Mouse (Mus musculus) liver, adult (tissue): ENCODE results near the gene Elfn1.

Source experiments
- GATA4 ChIP-seq: IDR thresholded peaks from 2 replicates; pipeline ENCODE4 v1.6.1; 2014; ENCODE audit warnings: mild to moderate bottlenecking, low read length; ENCODE audit not compliant: insufficient replicate concordance

Gene Elfn1

DNA sequence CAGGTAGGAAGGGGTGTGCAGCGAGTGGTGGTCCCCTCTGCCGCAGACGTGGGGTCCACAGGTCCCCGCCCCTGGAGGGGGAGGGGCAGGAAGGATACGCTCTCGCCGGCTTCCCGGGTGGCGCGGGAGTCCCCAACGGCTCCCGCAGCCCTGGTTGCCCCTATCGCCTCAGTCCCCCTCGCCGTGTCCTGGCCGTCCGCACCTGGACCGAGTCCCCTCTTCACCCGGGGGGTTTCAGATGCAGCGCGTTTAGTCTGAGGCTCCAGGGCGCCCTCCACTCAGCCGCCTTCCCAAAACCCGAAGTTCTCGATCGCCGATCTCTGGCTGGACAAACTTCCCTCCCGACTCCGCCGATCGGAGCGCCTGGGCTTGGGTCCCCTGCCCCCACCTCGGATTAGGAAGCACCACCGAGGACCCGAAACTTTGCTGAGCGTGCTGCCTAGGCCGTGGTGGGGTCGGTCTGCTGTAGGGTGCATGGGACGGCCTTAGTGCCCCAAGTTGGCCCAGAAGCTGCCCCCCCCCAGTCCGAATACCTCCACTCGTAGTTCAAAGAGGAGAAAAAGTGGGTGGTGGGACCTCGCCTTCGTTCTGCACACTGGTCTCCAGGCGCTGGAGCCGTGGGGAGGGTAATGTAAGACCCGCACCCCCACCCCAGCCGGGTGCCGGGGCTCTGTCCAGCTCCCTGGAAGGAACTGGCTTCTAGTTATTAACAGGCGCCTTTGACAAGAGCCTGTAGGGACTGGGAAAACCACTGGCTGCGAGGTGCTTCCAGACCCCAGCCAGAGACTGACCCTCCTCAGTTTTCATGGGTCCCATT is 1.3 kb downstream of the Elfn1 start:
- no peak for TF ChIP-seq GATA4

DNA sequence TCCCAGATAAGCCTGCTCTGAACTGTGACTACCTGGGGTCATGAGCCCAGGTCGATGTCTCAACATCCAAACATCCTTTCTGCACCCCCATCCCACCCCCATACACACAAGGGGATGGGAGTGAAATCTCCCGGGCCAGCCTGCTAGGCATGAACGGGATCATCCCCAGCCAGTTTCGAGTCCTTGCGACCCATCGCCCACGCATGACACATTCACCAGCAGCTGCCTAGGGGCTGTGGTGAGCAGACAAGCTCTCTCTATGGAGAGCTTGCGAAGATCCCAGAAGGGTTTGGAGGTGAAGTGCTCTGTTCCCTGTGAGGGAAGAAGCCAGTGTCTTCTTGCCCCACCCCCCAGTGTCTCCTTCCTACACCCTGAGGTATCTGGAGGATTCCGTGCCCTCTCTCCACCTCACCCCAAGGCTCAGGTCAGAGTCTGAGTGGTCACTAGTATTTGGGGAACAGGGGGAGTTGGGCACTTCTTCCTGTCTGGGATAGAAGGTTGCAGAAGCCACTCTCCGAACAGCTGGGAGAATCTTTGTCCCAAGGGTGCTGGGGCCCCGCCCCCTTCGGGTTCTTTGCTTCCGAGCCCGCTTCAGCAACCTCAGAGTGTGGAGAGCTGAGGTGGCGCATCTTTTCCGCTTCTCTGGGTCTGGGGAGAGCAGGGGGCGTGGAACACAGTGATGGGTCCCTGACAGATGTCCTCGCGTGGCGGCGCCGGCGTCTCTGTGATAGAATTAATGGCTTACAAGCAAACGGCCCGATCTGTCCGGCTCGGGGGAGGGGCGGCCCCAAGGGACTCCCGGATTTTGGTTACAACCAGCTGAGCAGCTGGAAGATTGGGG is 2.2 kb downstream of the Elfn1 start:
- TF ChIP-seq GATA4 = no peak

DNA sequence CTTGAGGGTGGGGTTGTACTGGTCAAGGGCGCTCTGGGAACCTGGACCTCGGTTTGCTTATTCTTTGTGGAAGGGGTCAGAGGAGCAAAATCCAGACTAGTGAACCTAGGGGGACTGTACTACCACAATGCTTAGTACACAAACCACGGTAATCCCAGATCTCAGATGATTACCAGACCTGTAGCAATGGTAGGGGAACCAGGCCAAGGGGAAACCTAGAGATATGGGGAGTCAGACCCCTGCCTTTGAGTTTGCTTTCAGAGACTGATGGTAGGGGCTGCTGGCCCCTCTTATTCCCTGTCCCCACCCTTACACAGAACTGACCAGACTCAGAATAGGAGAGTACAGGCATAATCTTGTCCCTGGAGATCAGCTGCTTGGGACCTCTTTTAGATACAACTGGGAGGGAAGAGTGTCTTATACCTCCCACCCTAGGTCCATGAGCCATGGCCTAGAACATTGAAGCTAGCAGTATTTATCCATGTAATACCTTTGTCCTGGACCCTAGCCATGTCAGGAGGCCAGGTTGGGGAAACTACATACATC is 3.1 kb downstream of the Elfn1 start:
- TF ChIP-seq GATA4 = no peak

DNA sequence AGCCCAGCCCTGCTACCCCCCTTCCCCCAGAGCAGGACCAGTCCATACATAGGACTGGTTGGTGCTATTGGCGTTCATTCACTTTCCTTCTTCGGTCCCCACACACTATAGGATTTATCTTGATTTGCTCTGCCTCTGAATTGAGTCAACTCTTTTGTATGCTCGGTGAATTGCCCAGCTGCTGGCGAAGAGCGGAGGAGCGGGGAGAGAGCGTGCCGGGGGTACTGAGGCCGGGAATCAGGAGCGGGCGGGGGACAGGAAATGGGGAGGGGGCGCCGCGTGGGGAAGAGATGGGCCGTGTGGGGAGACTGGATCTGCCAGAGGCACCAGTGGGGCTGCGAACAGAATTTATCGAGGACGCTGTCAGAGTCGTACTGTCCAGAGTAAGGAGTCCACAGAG is 3.8 kb downstream of the Elfn1 start:
- no peak for TF ChIP-seq GATA4

DNA sequence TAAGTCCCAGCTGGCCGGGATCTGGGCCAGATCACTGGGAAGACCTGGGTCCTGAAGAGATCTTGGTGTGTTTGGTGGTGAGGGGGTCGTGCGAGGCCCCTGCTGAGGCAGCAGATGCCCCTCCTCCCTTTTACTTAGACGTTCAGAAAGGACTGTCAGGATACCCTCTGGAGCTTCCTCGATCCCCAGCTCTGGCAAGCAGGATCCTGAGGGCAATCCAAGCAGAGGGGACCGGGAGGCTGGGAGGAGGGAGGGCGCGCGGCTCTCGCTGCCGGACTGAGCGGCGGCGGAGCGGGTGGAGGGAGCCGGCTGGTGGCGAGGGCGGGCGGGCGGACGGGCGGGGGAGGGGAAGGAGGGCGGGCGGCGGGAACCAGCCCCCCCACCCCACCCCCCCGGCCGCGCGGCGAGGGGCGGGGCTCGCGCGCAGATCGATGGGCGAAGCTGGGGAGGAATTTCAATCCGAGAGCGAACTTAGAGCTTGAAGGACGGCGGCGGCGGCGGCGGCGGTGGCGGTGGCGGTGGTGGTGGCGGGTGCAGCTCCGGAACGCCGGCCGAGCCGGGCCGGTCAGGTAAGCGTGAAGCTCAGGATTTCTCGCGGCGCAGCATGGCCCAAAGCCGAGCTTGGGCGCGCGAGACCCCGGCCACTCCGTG is 4.5 kb downstream of the Elfn1 start:
- TF ChIP-seq GATA4 = no peak

DNA sequence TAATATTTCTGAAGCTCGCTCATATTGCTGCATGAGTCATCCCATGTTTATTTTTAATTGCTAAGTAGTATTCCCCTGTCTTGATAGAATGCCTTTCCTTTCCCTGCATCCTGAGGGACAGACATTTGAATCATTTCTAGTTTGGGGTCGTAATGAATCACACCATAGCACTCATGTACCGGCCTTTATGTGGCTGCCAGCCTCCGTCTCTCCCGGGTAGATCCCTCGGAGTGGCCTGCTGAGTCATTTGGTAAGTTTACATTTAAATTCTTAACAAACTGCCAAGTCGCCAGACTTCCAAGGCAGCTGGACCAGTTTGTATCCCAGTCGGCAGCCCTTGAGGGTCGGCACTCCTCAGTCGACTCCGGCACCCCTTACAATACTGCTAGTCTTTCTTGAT is 13.9 kb downstream of the Elfn1 start:
- no peak for TF ChIP-seq GATA4

DNA sequence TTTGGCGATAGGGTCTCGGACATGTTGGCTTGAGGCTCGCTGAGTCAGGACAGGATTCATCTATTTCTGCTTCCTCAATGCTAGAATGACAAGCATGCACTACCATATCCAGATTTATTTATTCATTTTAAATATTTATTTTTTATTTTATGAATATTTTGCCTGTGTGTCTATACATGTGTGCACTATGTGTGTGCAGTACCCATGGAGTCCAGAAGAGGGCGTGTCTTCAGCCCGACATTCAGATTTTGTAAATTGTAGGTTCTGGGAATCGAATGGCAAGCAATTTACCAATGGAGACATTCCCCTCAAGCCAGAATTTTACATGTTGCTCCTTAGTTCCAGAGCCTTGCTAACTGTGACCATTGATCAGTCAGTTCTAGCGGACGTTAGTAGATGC is 16.1 kb downstream of the Elfn1 start:
- TF ChIP-seq GATA4 = no peak

DNA sequence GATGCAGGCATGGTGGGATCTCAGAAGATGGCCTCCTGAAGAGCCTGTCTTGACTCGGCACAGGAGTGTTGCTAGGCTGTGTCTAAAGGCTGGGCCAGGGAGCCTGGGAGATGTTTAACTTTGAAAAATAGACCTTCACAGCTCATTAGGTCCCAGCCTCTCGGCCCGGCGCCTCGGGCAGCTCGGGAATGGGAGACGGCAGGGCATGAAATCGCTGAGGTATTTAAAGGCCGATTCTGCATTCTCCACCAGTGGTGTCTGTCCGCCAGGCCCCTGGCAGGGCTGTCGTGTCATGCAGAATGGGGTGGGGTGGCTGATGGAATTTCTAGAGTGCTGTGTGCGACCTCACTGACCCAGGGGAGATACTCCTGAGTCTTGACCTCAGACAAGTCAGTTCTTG is 22.4 kb downstream of the Elfn1 start:
- TF ChIP-seq GATA4 = no peak

DNA sequence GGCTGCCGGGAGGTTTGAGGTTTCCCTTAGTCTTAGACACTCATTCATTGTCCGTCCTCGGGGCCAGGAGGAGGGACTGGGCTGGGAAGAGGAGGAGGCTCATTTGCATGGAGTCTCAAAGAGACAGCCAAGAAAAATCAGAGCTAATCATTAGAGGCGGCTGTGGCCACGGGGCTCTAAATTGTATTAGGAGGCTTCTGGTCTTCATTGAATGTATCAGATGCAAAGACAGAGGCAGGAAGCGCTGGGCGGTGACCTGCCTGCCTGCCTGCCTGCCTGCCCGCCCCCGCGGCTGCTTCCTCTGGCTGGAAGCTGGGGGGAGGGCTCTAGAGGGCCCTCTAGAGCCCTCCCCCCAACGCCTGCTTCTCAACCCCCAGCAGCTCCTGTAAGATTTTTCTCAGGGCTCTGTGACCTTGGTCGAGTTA is 23.2 kb downstream of the Elfn1 start:
- no peak for TF ChIP-seq GATA4

DNA sequence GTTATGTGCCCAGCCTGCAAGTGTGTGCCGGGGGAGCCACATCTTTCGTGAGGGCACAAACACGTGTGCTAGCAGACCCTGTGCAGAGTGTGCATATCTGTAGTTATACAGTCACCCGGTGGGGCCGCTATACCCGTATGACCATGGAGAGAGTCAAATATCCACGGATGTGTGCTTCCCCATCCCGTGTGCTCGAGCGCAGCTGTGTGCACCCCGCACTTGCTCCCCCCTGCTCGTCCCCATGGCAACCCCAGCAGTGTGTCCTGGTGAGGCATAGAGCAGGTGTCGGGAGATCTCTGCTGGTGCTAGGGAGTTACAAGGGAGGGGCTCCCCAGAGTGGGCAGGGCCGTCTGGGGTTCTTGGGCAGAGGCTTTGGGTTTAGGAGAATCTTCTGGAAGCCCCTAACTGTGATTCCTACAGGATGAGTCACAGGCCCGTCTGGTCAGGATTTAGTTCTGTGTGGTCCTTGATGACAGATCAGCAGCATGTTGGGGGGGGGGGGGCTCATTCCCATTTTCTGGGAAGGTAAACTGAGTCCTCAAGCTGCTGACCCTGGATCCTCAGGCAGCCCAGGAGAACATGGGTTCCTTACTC is 24.3 kb downstream of the Elfn1 start:
- TF ChIP-seq GATA4 = no peak

DNA sequence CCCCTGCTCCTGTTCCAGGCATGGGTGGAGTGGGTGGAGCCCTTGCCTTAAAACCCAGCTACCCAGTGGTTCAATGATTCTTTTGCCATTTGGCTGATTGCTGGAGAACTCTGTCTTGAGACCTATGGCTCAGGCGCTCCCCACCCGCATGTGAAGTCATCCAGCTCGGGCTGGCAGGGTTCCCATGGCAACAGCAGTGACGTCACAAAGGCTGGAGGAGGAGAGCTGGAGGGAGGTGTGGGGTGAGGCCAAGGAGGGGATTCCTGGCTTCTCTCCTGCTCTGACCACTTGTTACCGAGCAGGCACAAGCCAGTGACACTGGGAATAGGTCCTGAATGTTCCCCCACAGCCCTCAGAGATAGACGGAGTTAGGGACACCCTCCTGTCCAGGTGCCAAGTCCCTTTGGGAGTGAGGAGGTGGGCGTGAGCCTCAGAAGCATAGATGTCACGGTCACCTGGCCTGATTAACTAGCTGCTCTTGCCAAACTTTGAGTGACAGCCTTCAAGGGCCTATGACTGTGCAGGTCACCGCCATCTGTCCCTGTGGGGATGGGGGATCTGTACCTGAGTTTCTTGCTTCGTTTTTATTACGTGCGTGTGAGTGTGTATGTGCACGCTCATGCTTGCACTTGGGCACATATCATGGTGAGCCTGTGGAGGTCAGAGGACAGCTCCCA is 25.0 kb downstream of the Elfn1 start:
- TF ChIP-seq GATA4 = no peak

DNA sequence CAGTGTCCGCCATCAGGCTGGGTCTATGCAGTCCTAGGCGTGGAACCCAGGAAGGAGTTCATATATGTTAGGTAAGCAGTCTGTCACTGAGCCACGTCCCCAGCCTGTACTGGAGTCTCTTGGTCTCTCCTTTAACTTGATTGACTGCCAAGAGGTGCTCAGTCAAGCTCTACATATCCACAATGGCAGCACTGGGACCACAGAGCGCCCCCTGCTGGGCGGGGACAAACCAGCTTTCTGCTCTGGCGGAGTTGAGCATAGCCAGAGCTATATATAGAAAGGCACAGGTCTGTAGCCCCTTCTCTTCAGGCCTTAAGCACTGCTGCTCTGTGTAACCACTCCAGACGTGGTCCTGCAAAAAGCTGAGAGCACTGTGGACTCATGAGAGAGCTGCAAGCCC is 25.7 kb downstream of the Elfn1 start:
- no peak for TF ChIP-seq GATA4

DNA sequence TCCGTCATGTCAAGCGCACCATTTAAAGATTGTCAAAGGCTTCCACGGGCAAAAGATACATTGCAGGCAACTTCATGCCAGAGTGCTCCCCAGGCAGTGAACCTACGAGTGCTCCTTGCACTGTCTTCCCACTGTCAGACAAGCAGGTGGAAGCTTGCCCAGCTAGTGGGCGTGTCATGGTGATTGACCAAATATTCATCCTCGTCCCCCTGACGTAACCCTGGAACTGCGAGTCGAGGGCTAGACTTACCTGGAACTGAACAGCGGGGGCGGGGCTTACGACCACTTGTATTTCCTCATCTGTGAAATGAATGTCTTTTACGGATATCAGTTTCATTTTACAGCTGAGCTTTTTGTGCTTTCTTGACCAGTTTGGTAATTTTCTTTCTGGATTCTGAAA is 28.7 kb downstream of the Elfn1 start:
- no peak for TF ChIP-seq GATA4

DNA sequence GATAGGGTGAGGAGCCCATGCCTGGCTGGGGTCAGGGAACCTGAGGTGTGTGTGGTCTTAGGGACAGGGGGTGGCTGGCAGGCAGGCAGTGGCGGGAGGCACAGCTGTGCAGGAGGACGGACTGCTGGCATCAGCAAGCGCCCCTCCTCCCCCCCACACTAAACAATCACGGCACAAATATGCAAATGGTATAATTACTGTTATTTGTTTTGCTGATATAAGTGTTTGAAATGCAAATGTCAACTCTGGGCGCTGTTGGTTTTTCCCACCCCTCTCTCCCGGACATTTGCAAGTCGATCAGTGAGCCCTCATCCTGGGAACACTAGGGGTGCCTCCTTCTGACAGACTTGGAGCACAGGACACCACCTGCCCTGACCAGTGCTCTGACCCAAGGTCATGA is 37.0 kb downstream of the Elfn1 start:
- TF ChIP-seq GATA4 = no peak
